Mouse (Mus musculus) hindbrain, embryonic 13.5 days (tissue): ENCODE results near the gene Trip13. TPM values are rescaled to one million over a fixed set of nuclear protein-coding genes. Genes with fewer than 3 reads are reported as not detected.

Experiments used
- ATAC-seq: fragments of 200-750 bp; cut with Nextera tagmentation; 2 replicates; pipeline ENCODE4 v1.8.0; 2017; ENCODE audit warnings: moderate TSS enrichment; ENCODE audit not compliant: low FRiP score
- H3K27ac ChIP-seq: fragments of 300-500 bp; sonication (generic); 2 replicates; pipeline ENCODE4 v1.5.1; 2015; ENCODE audit warnings: inconsistent platforms, mild to moderate bottlenecking, moderate library complexity
- H3K27me3 ChIP-seq: fragments of 300-500 bp; sonication (generic); 2 replicates; pipeline ENCODE4 v1.6.1; 2015; ENCODE audit warnings: mild to moderate bottlenecking, inconsistent platforms
- H3K36me3 ChIP-seq: fragments of 300-500 bp; sonication (generic); 2 replicates; pipeline ENCODE4 v1.6.1; 2015; ENCODE audit warnings: mild to moderate bottlenecking, inconsistent platforms
- H3K4me1 ChIP-seq: fragments of 300-500 bp; sonication (generic); replicated peaks from 2 replicates; pipeline ENCODE4 v1.6.1; 2015; ENCODE audit warnings: inconsistent platforms
- H3K4me2 ChIP-seq: fragments of 300-500 bp; sonication (generic); 2 replicates; pipeline ENCODE4 v1.6.1; 2015; ENCODE audit warnings: inconsistent platforms, mild to moderate bottlenecking, moderate library complexity
- H3K4me3 ChIP-seq: fragments of 300-500 bp; sonication (generic); 2 replicates; pipeline ENCODE4 v1.5.1; 2015; ENCODE audit warnings: mild to moderate bottlenecking, inconsistent platforms
- H3K9ac ChIP-seq: fragments of 300-500 bp; sonication (generic); 2 replicates; pipeline ENCODE4 v1.6.1; 2015; ENCODE audit warnings: mild to moderate bottlenecking, inconsistent platforms
- H3K9me3 ChIP-seq: fragments of 300-500 bp; sonication (generic); 2 replicates; pipeline ENCODE4 v1.6.1; 2016; ENCODE audit warnings: inconsistent platforms
- WGBS: fragments of 180-500 bp; shearing (Covaris S2); methylation state at CpG from one replicate; pipeline ENCODE4 v1.1.7; 2015; 5-methylcytosine and 5-hydroxymethylcytosine counted together
- microRNA-seq: library from miRNA; unstranded; fragments of <30 nt; microRNA quantifications from one replicate; pipeline ENCODE4, GENCODE M21; 2016
- polyA plus RNA-seq: library from polyadenylated mRNA; unstranded; fragments of >200 nt; fragmentation: Nextera tagmentation; extraction: Ambion mirVana; gene quantifications from 2 replicates; pipeline ENCODE4 v1.2.1, GENCODE M21; 2015

The Trip13 gene
- polyA plus RNA-seq, 1 experiment from 2014 or later: 15.2 TPM

DNA sequence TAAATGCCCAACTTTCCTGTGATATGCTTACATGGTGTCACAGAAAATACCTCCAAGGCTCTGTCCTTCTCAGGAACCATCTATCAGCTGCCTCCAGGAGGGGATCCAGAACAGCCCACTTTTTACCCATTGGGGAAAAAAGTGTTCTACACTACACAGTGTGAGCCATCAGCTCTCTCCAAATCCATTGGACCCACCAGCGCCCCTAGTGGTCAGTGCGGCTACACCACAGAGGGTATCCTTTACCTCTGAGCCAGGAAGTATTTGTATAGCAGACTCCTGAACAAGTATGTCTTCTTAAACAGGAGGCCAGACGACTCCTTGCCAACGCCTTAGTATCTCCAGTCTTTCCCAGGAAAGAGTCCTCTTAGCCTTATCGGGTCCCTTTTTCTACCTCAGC, 57.8 kb downstream of the Trip13 start:
- Histone ChIP-seq H3K4me1 (no peaks in the 10 kb centered on the region), H3K9me3 (no peaks in the 10 kb centered on the region), H3K36me3 (no peaks in the 10 kb centered on the region), H3K27me3 (no peaks in the 10 kb centered on the region), H3K4me2 (no peak overlapping the region), H3K4me3 (no peak overlapping the region), H3K9ac (no peak overlapping the region), H3K27ac (no peak overlapping the region)
- no peak for ATAC-seq
- WGBS: 88% methylated on average over 5 of the region's 5 CpGs

DNA sequence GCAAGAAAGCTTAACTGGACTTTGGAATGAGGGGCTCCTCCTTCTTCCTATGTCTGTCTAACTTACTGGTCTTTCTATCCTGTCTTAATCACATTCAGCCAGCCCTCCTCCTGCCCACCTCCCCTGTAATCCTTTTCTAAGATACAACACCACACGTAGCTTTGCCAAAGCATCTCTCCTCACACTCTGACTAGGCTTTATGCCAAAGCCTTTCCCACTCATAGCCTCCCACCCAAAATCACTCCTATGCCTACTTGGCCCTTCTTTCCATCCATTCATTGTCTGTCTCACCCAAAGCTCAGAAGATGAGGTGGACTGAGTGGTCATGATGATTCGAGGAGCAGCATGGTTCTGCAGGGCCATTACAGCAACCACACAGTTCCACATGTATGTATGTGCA, 65.4 kb downstream of the Trip13 start:
- Histone ChIP-seq H3K4me1 (no peaks in the 10 kb centered on the region), H3K9ac (no peak overlapping the region), H3K4me2 (no peak overlapping the region), H3K36me3 (no peaks in the 10 kb centered on the region), H3K9me3 (no peaks in the 10 kb centered on the region), H3K27me3 (no peaks in the 10 kb centered on the region), H3K4me3 (no peak overlapping the region), H3K27ac (no peak overlapping the region)
- no peak for ATAC-seq
- 69% methylated on average over 2 of the region's 2 CpGs for WGBS

Small RNAs within 50 kb of the gene (microRNA-seq; reads per million reads assigned to microRNA genes)
- gene Gm25197: not detected

Other genes starting within 250 kb of the Trip13 start
- gene Slc6a19, start 232.9 kb downstream of the Trip13 start, polyA plus RNA-seq: 0.18 and 0.29 TPM in 2 replicates
- gene Slc12a7, start 204.7 kb downstream of the Trip13 start, polyA plus RNA-seq: 14.3 and 14.9 TPM in 2 replicates
- gene Nkd2, start 90.2 kb downstream of the Trip13 start, polyA plus RNA-seq: 9.5 and 9.7 TPM in 2 replicates
- 98.9 and 105 TPM in 2 replicates for gene Brd9, start within 50 bp of the Trip13 start, polyA plus RNA-seq
- not detected in 2 replicates for gene Zdhhc11, start 26.1 kb upstream of the Trip13 start, polyA plus RNA-seq
- gene Tppp, start 71.6 kb upstream of the Trip13 start, polyA plus RNA-seq: 7.3 and 8.2 TPM in 2 replicates
- 10.0 and 12.0 TPM in 2 replicates for gene Cep72, start 124.5 kb upstream of the Trip13 start, polyA plus RNA-seq
- gene Slc9a3, start 183.7 kb upstream of the Trip13 start, polyA plus RNA-seq: 0.04 TPM in 2 replicates